Mouse (Mus musculus): ENCODE data around the gene Arx. TPM values are rescaled to one million over a fixed set of nuclear protein-coding genes. Genes with fewer than 3 reads are reported as not detected.

The Arx gene
- total RNA-seq, 2 experiments from 2014 or later: 21.1 to 22.5 TPM

GRCm38 (mm10) chrX:93319979-93320378 lies 33.7 kb downstream of the Arx start:
- no peak for DNase-seq (ENCODE audit: low spot score in 2 of 2)

DNA sequence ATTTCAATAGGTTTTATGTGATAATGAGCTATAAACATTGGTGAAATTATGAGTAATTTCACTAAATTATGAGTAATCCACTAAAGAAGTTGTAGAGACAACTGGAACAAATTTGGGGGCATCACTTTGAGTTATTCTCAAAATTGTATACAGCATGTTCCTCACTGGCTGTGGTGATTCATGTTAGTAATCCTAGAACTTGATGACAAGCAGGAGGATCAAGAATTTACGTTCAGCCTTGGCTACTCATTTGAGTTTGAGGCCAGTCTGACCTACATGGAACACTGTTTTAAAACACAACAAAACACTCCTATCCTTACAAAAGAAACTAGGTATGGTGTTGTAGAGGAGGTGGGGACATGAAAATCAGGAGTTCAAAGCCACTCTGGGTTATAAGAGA lies 35.1 kb downstream of the Arx start:
- DNase-seq (ENCODE audit: low spot score in 2 of 2): no peak
